Mouse (Mus musculus) olfactory bulb, adult 2 months (tissue): ENCODE data around the gene Oas2.

ENCODE experiments used
- CTCF ChIP-seq: fragments of 200-500 bp; IDR thresholded peaks from 2 replicates; pipeline ENCODE4 v1.5.1; 2012; ENCODE audit warnings: low read depth, mild to moderate bottlenecking, low read length, moderate library complexity; ENCODE audit not compliant: insufficient read depth
- POLR2A ChIP-seq: fragments of 200-500 bp; IDR thresholded peaks from 2 replicates; pipeline ENCODE4 v1.6.1; 2012; ENCODE audit warnings: mild to moderate bottlenecking, low read depth, low read length, moderate library complexity; ENCODE audit not compliant: insufficient read depth

DNA sequence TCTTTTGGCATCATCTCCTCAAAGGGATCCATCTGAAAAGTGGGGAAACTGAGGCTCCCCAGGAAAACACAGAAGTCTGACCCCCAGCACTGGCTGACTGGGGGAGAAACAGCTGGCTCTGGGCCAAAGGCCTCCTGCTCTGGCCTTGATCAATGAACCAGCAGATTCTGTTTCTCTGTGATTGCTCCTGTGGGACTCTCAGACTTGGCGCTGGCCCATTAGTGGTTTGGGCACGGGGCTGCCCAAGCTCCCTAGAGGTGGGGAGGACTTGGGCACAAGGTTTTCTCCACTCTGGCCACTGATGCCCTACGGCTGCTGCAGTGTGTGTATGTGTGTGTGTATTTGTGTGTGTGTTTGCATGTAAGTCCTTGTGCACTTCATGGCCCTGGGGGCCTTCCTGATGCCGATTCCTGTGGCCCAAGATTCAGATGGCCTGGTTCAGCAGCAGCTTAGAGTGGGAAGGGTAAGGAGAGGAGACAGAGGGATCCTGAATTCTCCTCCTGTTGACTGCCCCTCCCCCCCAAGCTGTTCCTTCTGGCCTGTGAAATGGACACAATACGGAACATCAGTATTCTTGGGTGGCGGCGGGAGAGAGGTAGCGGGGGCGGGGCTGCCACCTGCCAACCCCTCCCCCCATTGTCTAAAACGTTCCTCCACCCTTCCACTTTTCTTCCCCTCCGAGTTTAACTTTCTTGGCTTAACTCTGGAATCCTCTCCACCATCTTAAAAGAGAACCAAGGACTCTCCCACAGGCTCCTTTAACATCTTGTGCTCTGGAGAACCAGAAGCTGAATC lies 48.5 kb downstream of the Oas2 start:
- TF ChIP-seq CTCF (no peak), POLR2A (no peak)
